Mouse (Mus musculus) T-helper 2 cell (primary cell): Measurements from ENCODE around the gene Ccdc167.

Experiments
- in situ Hi-C: fragments of 300-600 bp; cut with MboI, MseI; formaldehyde crosslinking; loops from one replicate; pipeline ENCODE4 v1.15.1; 2025; ENCODE audit warnings: high pct_unique_total_duplicates

The Ccdc167 gene

GRCm38 (mm10) chr17:29637377-29637776 lies 79.5 kb downstream of the Ccdc167 start:
- in situ Hi-C loops = no loop called here
